Mouse (Mus musculus): ENCODE results near the gene Patl1. TPM values are rescaled to one million over a fixed set of nuclear protein-coding genes. Genes with fewer than 3 reads are reported as not detected.

Patl1 gene
- polyA plus RNA-seq, 1 experiment from 2014 or later, result 11.4 TPM

DNA sequence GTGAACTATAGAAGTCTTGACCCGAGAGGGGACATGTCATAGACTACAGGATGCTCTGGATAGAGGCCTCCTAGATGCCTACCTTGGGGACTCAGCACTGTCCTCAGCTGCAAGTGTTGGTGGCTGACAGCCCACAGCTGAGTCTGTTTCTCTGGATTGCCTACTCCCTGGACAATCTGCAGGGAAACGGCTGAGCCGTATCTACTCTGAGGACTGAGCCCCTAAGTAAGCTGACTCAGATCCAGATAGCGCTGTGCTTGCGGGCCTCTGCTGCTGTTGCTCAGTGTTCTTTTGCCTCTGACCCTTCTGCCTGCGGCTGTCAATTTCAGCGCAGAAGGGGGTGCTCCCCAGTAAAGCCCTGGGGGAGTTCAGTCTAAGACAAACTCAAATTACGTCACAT lies 45.6 kb downstream of the Patl1 start:
- H3K36me3 ChIP-seq (ENCODE audit: insufficient read depth, low read length), result no peaks in the 10 kb centered on the region
- no peaks in the 10 kb centered on the region for H3K4me1 ChIP-seq (replicated peaks; ENCODE audit: insufficient read depth, low read length)
- WGBS, result 83% methylated on average over 8 of the region's 8 CpGs
- no peak overlapping the region for H3K27ac ChIP-seq
- TF ChIP-seq CTCF (IDR thresholded peaks at IDR 0.05; ENCODE audit: low read depth), result no peak
- H3K4me2 ChIP-seq (ENCODE audit: low read length), result no peak overlapping the region
- H3K9me3 ChIP-seq (replicated peaks; ENCODE audit: low read length), result no peaks in the 10 kb centered on the region
- H3K4me3 ChIP-seq (replicated peaks; ENCODE audit: low read depth, low read length), result no peak overlapping the region
- no peaks in the 10 kb centered on the region for H3K27me3 ChIP-seq (ENCODE audit: insufficient read depth, low read length)
- no peak for ATAC-seq (replicated peaks; ENCODE audit: low FRiP score, low read depth)
- no peak for DNase-seq (ENCODE audit: low spot score)
- no peak overlapping the region for H3K9ac ChIP-seq (ENCODE audit: low read depth, low read length)

DNA sequence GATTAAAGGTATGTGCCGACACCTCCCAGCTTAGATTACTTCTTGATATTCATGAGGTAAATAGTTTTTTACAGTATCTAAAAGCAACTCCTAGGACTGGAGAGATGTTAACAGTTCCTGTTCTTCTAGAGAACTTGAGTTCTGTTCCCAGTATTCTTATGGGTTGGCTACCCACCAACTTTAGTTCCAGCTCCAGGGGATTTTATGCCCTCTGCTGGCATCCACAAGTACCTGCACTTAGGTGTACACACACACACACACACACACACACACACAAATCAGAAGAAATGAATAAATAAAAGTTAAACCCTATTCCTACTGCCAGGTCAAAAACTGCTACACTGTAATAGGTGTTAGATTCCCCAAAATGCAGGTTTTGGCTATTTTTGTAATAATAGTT lies 52.1 kb downstream of the Patl1 start:
- peak; percentile 37 for TF ChIP-seq CTCF (IDR thresholded peaks at IDR 0.05; ENCODE audit: low read depth)
- no peak overlapping the region for H3K27ac ChIP-seq
- DNase-seq (ENCODE audit: low spot score), result no peak
- WGBS, result 96% methylated on average over 1 of the region's 1 CpGs
- no peak for ATAC-seq (replicated peaks; ENCODE audit: low FRiP score, low read depth)
- 0 out of 2 replicates have a peak, but pooled peaks cover 7% of the 10 kb centered on the region for H3K4me1 ChIP-seq (replicated peaks; ENCODE audit: insufficient read depth, low read length)
- H3K27me3 ChIP-seq (ENCODE audit: insufficient read depth, low read length), result no peaks in the 10 kb centered on the region
- no peak overlapping the region for H3K9ac ChIP-seq (ENCODE audit: low read depth, low read length)
- H3K4me2 ChIP-seq (ENCODE audit: low read length), result peak overlapping the region; percentile 57
- H3K9me3 ChIP-seq (replicated peaks; ENCODE audit: low read length), result no peaks in the 10 kb centered on the region
- H3K36me3 ChIP-seq (ENCODE audit: insufficient read depth, low read length), result no peaks in the 10 kb centered on the region
- peak overlapping the region; percentile 40; the same call in 1 of the 2 replicates for H3K4me3 ChIP-seq (replicated peaks; ENCODE audit: low read depth, low read length)

DNA sequence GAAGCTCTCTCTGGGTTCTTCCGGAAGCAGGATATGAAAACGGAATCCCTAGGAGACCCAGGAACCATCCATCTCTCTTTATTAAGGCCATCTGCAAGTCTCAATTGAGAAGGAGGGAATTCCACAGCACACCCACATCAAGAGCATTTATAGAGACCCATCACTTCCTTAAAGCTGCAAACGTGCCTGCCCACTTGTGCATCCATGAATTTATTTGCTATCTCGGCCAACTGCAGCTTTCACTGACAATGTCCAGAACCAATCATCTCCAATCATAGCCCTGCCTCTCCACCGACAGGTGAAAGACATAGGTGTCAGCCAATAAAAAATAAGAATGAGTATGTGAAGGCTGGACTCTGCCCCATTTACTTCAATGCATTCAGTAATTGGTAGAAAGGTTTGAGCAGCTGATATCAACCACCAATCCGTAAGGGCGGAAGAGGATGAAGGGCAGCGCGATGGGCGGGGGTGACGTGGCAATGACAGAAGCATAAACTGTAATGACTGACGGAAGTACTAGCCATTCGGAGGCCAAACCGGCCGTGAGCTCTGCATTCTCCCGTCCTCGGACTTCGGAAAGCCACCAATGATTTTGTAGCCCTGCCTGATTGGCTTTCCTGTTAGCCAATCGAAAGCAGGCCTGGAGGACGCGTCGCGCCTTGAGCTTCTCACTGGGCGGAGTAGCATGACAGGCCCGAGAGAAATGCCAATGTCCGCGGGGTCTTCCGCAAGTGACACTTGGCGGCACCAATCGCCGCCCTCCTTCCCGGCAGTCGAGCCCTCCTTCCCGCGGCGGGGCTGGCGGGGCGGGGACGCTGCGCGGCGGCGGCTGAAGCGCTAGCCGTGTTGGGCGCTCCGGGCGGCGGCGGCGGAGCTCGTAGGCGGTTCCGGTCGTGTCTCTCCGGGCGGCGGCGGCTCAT lies 53.1 kb downstream of the Patl1 start, which contains the start of gene Osbp:
Gene Osbp, plus strand, starts transcription at position 919 of the 920 bp plus-strand sequence.
- Histone ChIP-seq H3K27me3 (ENCODE audit: insufficient read depth, low read length) (no peaks in the 10 kb centered on the region), H3K27ac (peak within 1 kb of the TSS; percentile 90), H3K4me1 (replicated peaks; ENCODE audit: insufficient read depth, low read length) (0 out of 2 replicates have a peak, but pooled peaks cover 10% of the 10 kb centered on the region), H3K9me3 (replicated peaks; ENCODE audit: low read length) (no peaks in the 10 kb centered on the region), H3K36me3 (ENCODE audit: insufficient read depth, low read length) (no peaks in the 10 kb centered on the region), H3K9ac (ENCODE audit: low read depth, low read length) (peak within 1 kb of the TSS; percentile 96), H3K4me3 (replicated peaks; ENCODE audit: low read depth, low read length) (peak within 1 kb of the TSS; percentile 77), H3K4me2 (ENCODE audit: low read length) (peak within 1 kb of the TSS; percentile 96)
- peak; percentile 99 for ATAC-seq (replicated peaks; ENCODE audit: low FRiP score, low read depth)
- no peak for TF ChIP-seq CTCF (IDR thresholded peaks at IDR 0.05; ENCODE audit: low read depth)
- under 1% methylated on average over 57 of the region's 59 CpGs for WGBS
- peak; percentile 100 for DNase-seq (ENCODE audit: low spot score)

DNA sequence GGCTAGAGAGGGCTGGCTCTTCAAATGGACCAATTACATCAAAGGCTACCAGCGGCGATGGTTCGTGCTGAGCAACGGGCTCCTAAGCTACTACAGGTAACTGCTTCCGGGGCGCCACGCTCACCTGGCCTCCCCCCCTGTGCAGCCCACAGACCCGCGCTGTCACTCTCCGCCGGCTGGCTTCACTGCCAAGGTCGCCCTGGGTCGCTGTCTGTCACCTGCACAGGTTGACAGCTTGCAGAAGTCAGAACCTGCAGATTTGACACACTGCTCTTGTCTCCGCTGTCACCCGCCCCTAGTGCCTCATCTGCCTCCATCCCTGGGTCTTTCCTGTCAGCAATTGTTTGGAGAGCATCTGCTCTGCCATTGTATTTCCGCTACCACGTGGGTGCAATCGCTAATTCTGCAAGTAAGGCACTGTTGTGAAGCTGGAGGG lies 54.0 kb downstream of the Patl1 start:
- H3K27ac ChIP-seq, result peak overlapping the region; percentile 90
- 0% methylated on average over 17 of the region's 18 CpGs for WGBS
- ATAC-seq (replicated peaks; ENCODE audit: low FRiP score, low read depth), result no peak

DNA sequence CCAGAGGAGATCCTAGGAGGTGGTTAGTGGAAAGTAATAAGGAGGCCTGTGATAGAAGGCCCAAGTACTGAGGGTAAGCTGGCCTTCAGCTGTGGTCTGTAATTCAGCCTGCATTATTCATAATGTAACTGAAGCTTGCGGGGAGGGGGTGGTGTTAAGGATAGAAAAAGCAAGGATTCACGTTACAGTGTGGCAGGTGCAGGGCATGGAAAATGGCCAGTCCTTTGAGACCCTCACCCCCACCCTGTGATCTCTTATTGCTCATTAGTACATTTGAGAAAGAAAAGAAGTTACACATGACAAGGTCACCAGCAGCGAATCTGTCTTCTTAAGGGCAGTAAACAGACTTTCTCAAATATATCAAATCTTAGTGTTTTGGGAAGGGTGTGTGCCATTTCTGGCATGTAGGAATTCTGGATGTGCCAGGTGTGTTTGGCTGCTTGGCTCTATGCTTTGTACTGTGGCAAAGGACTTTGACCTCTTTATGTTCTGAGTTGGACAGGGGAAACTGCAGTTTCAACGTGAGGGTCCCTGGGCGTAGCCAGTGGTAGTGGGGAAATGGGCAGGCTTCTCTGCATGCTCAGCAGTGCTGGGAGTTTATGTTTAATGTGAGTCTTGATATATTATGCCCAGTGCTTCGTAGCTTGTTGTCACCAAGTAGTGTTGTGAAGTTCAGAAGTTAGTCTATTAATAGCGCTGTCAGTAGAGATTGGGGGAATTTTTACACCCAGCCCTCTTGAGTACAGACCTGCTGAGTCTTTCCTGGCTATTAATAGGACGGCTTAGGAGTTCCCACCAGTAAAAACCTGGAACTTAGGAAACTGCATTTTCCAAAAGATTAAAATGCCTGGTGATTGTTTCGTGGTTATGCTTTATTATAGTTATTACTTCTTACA lies 57.2 kb downstream of the Patl1 start:
- Histone ChIP-seq H3K27ac (no peak overlapping the region; the same call in 1 of the 2 replicates), H3K4me1 (replicated peaks; ENCODE audit: insufficient read depth, low read length) (0 out of 2 replicates have a peak, but pooled peaks cover 10% of the 10 kb centered on the region), H3K4me2 (ENCODE audit: low read length) (no peak overlapping the region), H3K9me3 (replicated peaks; ENCODE audit: low read length) (no peaks in the 10 kb centered on the region), H3K27me3 (ENCODE audit: insufficient read depth, low read length) (no peaks in the 10 kb centered on the region), H3K36me3 (ENCODE audit: insufficient read depth, low read length) (peaks cover 32% of the 10 kb centered on the region), H3K9ac (ENCODE audit: low read depth, low read length) (no peak overlapping the region), H3K4me3 (replicated peaks; ENCODE audit: low read depth, low read length) (no peak overlapping the region)
- 71% methylated on average over 9 of the region's 9 CpGs for WGBS
- peak; percentile 2 for DNase-seq (ENCODE audit: low spot score)
- TF ChIP-seq CTCF (IDR thresholded peaks at IDR 0.05; ENCODE audit: low read depth), result no peak
- ATAC-seq (replicated peaks; ENCODE audit: low FRiP score, low read depth), result no peak

More for the DNA sequence above, 54.0 kb downstream of the Patl1 start:
- peak overlapping the region; percentile 96 for H3K4me2 ChIP-seq (ENCODE audit: low read length)
- H3K36me3 ChIP-seq (ENCODE audit: insufficient read depth, low read length), result peaks cover 8% of the 10 kb centered on the region; the same call in 1 of the 2 replicates
- DNase-seq (ENCODE audit: low spot score), result peak; percentile 50
- peak overlapping the region; percentile 96 for H3K9ac ChIP-seq (ENCODE audit: low read depth, low read length)
- 0 out of 2 replicates have a peak, but pooled peaks cover 10% of the 10 kb centered on the region for H3K4me1 ChIP-seq (replicated peaks; ENCODE audit: insufficient read depth, low read length)
- H3K27me3 ChIP-seq (ENCODE audit: insufficient read depth, low read length), result no peaks in the 10 kb centered on the region
- no peaks in the 10 kb centered on the region for H3K9me3 ChIP-seq (replicated peaks; ENCODE audit: low read length)
- no peak for TF ChIP-seq CTCF (IDR thresholded peaks at IDR 0.05; ENCODE audit: low read depth)
- H3K4me3 ChIP-seq (replicated peaks; ENCODE audit: low read depth, low read length), result peak overlapping the region; percentile 77

Data from kidney, postnatal 0 days (tissue).